Mouse (Mus musculus): ENCODE data around the gene Krt79.
A peak's percentile ranks its signal among the peaks of the same experiment; 100 is the strongest.

The Krt79 gene

GRCm38 (mm10) chr15:101929666-101930065, 10.5 kb downstream of the Krt79 start:
- peak; percentile 41 for DNase-seq

- peak; percentile 31 for DNase-seq
Measured at GRCm38 (mm10) chr15:101929087-101929486, 11.0 kb downstream of the Krt79 start.

GRCm38 (mm10) chr15:101927340-101928080, 12.6 kb downstream of the Krt79 start:
- DNase-seq = peak; percentile 80

GRCm38 (mm10) chr15:101925041-101925440, 15.1 kb downstream of the Krt79 start:
- DNase-seq = no peak

GRCm38 (mm10) chr15:101924635-101925034, 15.5 kb downstream of the Krt79 start, which contains the start of gene Krt4:
Gene Krt4, minus strand, starts transcription at chr15:101924735.
- no peak for DNase-seq

- no peak for DNase-seq
Measured at GRCm38 (mm10) chr15:101922296-101922695, 17.8 kb downstream of the Krt79 start.

- DNase-seq = no peak
Measured at GRCm38 (mm10) chr15:101916072-101916471, 24.1 kb downstream of the Krt79 start.

- DNase-seq = no peak
Measured at GRCm38 (mm10) chr15:101904849-101905248, 35.3 kb downstream of the Krt79 start.

GRCm38 (mm10) chr15:101902171-101903149, 37.7 kb downstream of the Krt79 start:
- DNase-seq = peak; percentile 26

GRCm38 (mm10) chr15:101895216-101895615, 44.9 kb downstream of the Krt79 start:
- no peak for DNase-seq

GRCm38 (mm10) chr15:101892820-101893219, 47.3 kb downstream of the Krt79 start, which contains the start of gene Krt76:
Gene Krt76, minus strand, starts transcription at chr15:101892920.
- DNase-seq = no peak

GRCm38 (mm10) chr15:101879776-101880175, 60.3 kb downstream of the Krt79 start:
- peak; percentile 52 for DNase-seq
